Mouse (Mus musculus): ENCODE measurements around the gene Dnaic2. TPM values are rescaled to one million over a fixed set of nuclear protein-coding genes. Genes with fewer than 3 reads are reported as not detected.

Dnaic2 gene
- polyA plus RNA-seq, 1 experiment = 0.30 TPM

GRCm38 (mm10) chr11:114791891-114792411 is 64.7 kb downstream of the Dnaic2 start:
- no peaks in the 10 kb centered on the region; the same call in 1 of the 2 replicates for H3K4me1 ChIP-seq (ENCODE audit: control insufficient read depth, insufficient read depth, insufficient read length, low read length)
- H3K4me3 ChIP-seq (ENCODE audit: low read depth, low read length) = peak overlapping the region; percentile 29
- 2% methylated on average over 59 of the region's 59 CpGs for WGBS
- peaks cover 33% of the 10 kb centered on the region for H3K27me3 ChIP-seq (ENCODE audit: control insufficient read depth, insufficient read depth, low read length)
- H3K36me3 ChIP-seq (ENCODE audit: control insufficient read depth, insufficient read depth, low read length) = no peaks in the 10 kb centered on the region
- TF ChIP-seq CTCF (IDR thresholded peaks at IDR 0.05; ENCODE audit: extremely low read depth, insufficient read length, insufficient replicate concordance, low read depth, low read length) (no peak), POLR2A (IDR thresholded peaks at IDR 0.05; ENCODE audit: low read depth, low read length) (no peak)
- H3K27ac ChIP-seq (ENCODE audit: insufficient read depth, low read depth, low read length) = no peak overlapping the region

- TF ChIP-seq CTCF (IDR thresholded peaks at IDR 0.05; ENCODE audit: extremely low read depth, insufficient read length, insufficient replicate concordance, low read depth, low read length) (no peak), POLR2A (IDR thresholded peaks at IDR 0.05; ENCODE audit: low read depth, low read length) (no peak)
- Histone ChIP-seq H3K4me3 (ENCODE audit: low read depth, low read length) (no peak overlapping the region), H3K36me3 (ENCODE audit: control insufficient read depth, insufficient read depth, low read length) (no peaks in the 10 kb centered on the region), H3K27me3 (ENCODE audit: control insufficient read depth, insufficient read depth, low read length) (peaks cover 25% of the 10 kb centered on the region), H3K27ac (ENCODE audit: insufficient read depth, low read depth, low read length) (no peak overlapping the region), H3K4me1 (ENCODE audit: control insufficient read depth, insufficient read depth, insufficient read length, low read length) (no peaks in the 10 kb centered on the region; the same call in 1 of the 2 replicates)
- 45% methylated on average over 5 of the region's 5 CpGs for WGBS
Measured at GRCm38 (mm10) chr11:114792931-114793494, 65.8 kb downstream of the Dnaic2 start.

DNA sequence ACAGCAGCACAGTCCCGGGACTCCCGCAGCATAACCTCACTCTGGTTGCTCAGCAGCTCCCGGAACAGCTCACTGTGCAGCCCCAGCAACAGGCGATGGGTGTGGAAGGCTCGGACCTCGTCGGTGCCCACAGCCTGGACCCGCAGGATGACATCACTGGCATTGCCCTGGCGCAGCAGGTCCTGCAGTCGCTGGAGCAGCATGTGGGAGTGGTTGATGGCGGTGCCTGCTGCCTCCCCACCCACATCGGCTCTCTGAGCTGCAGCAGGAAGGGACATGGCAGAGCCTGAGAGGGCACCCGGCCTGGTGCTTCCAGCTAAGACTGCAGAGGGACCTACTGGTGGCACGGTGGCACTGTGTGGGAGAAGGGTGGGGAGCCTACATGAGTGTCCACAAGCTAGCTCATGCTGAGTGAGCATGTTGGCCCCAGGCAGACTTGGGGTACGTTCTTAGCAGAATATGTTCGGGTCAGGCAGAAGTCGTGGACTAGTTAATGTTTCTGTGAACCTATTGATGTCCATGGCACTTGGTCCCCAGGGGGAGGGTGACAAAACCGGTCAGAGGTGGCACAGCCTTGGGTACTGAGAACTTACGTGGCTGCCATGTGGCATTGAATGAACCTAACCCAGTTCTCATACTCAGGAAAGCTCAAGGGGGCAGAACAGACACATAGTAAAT is 66.8 kb downstream of the Dnaic2 start:
- H3K4me3 ChIP-seq (ENCODE audit: low read depth, low read length) = no peak overlapping the region
- H3K27ac ChIP-seq (ENCODE audit: insufficient read depth, low read depth, low read length) = no peak overlapping the region
- TF ChIP-seq CTCF (IDR thresholded peaks at IDR 0.05; ENCODE audit: extremely low read depth, insufficient read length, insufficient replicate concordance, low read depth, low read length) (no peak), POLR2A (IDR thresholded peaks at IDR 0.05; ENCODE audit: low read depth, low read length) (no peak)
- H3K4me1 ChIP-seq (ENCODE audit: control insufficient read depth, insufficient read depth, insufficient read length, low read length) = no peaks in the 10 kb centered on the region; the same call in 1 of the 2 replicates
- peaks cover 25% of the 10 kb centered on the region for H3K27me3 ChIP-seq (ENCODE audit: control insufficient read depth, insufficient read depth, low read length)
- no peaks in the 10 kb centered on the region for H3K36me3 ChIP-seq (ENCODE audit: control insufficient read depth, insufficient read depth, low read length)
- 62% methylated on average over 19 of the region's 19 CpGs for WGBS

DNA sequence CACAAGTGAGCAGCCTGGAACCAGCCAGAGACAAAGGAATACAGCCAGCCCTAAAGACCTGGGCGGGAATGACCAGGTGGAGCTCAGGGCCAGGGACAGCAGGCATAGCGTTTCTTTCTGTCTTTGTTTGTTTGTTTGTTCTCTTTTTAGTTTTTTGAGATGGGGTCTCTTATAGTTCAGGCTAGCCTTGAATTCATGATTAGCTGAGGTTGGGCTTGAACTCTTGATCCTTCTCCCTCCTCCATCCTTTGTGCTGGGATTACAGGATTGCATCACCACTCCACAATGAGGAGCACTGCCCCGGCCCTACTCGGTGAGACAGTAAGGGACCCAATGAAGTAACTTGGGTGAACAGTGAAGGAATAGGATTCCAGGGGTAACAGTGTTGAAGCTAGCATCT is 67.5 kb downstream of the Dnaic2 start:
- Histone ChIP-seq H3K27ac (ENCODE audit: insufficient read depth, low read depth, low read length) (no peak overlapping the region), H3K4me1 (ENCODE audit: control insufficient read depth, insufficient read depth, insufficient read length, low read length) (no peaks in the 10 kb centered on the region; the same call in 1 of the 2 replicates), H3K4me3 (ENCODE audit: low read depth, low read length) (no peak overlapping the region), H3K27me3 (ENCODE audit: control insufficient read depth, insufficient read depth, low read length) (peaks cover 22% of the 10 kb centered on the region), H3K36me3 (ENCODE audit: control insufficient read depth, insufficient read depth, low read length) (no peaks in the 10 kb centered on the region)
- TF ChIP-seq POLR2A (IDR thresholded peaks at IDR 0.05; ENCODE audit: low read depth, low read length) (no peak), CTCF (IDR thresholded peaks at IDR 0.05; ENCODE audit: extremely low read depth, insufficient read length, insufficient replicate concordance, low read depth, low read length) (no peak)
- 45% methylated on average over 4 of the region's 4 CpGs for WGBS

DNA sequence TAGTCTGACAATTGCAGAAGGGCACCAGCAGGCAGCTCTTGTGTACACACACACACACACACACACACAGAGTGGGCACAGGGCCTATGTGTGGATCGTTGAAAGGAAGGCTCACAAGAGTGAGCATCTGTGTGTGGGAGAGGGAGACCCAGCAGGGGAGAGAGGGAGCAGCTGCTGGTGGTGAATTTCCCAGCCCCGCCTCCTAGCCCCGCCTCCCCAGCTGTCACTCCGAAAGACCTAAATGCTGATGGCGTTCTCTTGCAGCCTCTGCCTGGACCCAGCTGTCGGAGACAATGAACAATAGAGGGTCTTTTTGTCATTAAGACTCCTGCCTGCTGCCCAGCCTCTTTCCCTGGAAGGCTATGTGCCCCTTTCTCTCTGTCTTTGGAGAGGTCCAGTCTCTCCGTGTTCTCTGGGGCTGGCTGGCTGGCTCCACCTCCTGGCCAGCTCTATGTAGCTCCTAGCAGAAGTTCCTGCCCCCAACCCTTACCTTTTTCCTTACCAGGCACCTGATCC is 68.1 kb downstream of the Dnaic2 start:
- peaks cover 17% of the 10 kb centered on the region for H3K27me3 ChIP-seq (ENCODE audit: control insufficient read depth, insufficient read depth, low read length)
- no peaks in the 10 kb centered on the region; the same call in 1 of the 2 replicates for H3K4me1 ChIP-seq (ENCODE audit: control insufficient read depth, insufficient read depth, insufficient read length, low read length)
- no peaks in the 10 kb centered on the region for H3K36me3 ChIP-seq (ENCODE audit: control insufficient read depth, insufficient read depth, low read length)
- TF ChIP-seq CTCF (IDR thresholded peaks at IDR 0.05; ENCODE audit: extremely low read depth, insufficient read length, insufficient replicate concordance, low read depth, low read length) (no peak), POLR2A (IDR thresholded peaks at IDR 0.05; ENCODE audit: low read depth, low read length) (no peak)
- peak overlapping the region; percentile 43 for H3K4me3 ChIP-seq (ENCODE audit: low read depth, low read length)
- WGBS = 1% methylated on average over 7 of the region's 7 CpGs
- no peak overlapping the region for H3K27ac ChIP-seq (ENCODE audit: insufficient read depth, low read depth, low read length)

DNA sequence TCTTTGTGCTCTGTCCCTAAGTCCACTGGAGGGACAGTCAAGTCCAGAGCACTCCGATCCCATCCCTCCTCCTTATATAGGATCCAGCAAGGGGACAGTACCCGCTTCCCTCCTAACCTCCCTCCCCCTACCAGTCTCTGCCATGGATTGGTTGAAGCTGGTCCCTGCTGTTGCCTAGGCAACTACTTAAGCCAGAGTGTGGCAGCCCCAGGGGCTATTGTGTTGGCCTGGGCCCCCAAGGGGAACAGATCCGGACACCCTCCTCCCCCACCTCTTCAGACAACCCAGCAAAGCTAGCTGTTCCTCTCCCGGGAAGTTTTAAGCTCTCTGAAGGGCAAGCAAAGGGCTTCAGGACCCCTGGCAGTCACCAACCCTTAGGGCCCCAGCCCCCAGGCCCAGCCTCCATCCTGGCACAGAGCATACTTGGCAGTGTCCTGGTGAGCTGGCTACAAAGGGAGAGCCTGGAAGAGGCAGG is 68.7 kb downstream of the Dnaic2 start, which contains the start of gene Btbd17:
Gene Btbd17, minus strand, starts transcription at position 98 of the 475 bp plus-strand sequence.
- WGBS = 28% methylated on average over 4 of the region's 4 CpGs
- H3K36me3 ChIP-seq (ENCODE audit: control insufficient read depth, insufficient read depth, low read length) = no peaks in the 10 kb centered on the region
- no peak within 1 kb of the TSS for H3K27ac ChIP-seq (ENCODE audit: insufficient read depth, low read depth, low read length)
- peak within 1 kb of the TSS; percentile 43 for H3K4me3 ChIP-seq (ENCODE audit: low read depth, low read length)
- no peak for TF ChIP-seq CTCF (IDR thresholded peaks at IDR 0.05; ENCODE audit: extremely low read depth, insufficient read length, insufficient replicate concordance, low read depth, low read length)
- no peak for TF ChIP-seq POLR2A (IDR thresholded peaks at IDR 0.05; ENCODE audit: low read depth, low read length)
- no peaks in the 10 kb centered on the region; the same call in 1 of the 2 replicates for H3K4me1 ChIP-seq (ENCODE audit: control insufficient read depth, insufficient read depth, insufficient read length, low read length)
- peaks cover 12% of the 10 kb centered on the region for H3K27me3 ChIP-seq (ENCODE audit: control insufficient read depth, insufficient read depth, low read length)

DNA sequence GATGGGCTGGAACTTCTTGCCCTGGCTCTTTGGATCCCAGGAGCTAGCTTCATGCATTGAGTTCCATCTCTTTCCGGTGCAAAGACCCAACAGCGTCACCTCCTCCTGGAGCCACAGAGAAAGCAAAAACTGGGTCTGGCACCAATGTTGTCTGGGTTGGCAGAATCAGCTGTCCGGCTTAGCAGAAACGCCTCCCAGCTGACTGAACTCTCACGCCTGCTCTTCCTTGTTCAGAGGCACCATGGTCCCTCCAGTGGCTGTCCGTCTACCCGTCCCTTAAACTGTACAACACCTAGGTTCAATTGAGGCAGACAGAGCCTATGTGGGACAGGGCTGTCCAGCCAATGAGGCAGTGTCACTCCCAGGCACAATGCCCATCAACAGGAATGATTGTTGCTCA is 70.0 kb downstream of the Dnaic2 start:
- no peaks in the 10 kb centered on the region for H3K4me1 ChIP-seq (ENCODE audit: control insufficient read depth, insufficient read depth, insufficient read length, low read length)
- no peak overlapping the region for H3K4me3 ChIP-seq (ENCODE audit: low read depth, low read length)
- H3K27me3 ChIP-seq (ENCODE audit: control insufficient read depth, insufficient read depth, low read length) = no peaks in the 10 kb centered on the region; the same call in 1 of the 2 replicates
- no peak for TF ChIP-seq POLR2A (IDR thresholded peaks at IDR 0.05; ENCODE audit: low read depth, low read length)
- no peak for TF ChIP-seq CTCF (IDR thresholded peaks at IDR 0.05; ENCODE audit: extremely low read depth, insufficient read length, insufficient replicate concordance, low read depth, low read length)
- 88% methylated on average over 7 of the region's 7 CpGs for WGBS
- H3K36me3 ChIP-seq (ENCODE audit: control insufficient read depth, insufficient read depth, low read length) = no peaks in the 10 kb centered on the region
- no peak overlapping the region for H3K27ac ChIP-seq (ENCODE audit: insufficient read depth, low read depth, low read length)

All from small intestine, adult 2 months (tissue).